Mouse (Mus musculus) megakaryocyte, embryonic 14.5 days (primary cell): ENCODE results near the gene Thumpd2.

Source experiments
- FLI1 ChIP-seq: IDR thresholded peaks from 2 replicates; pipeline ENCODE4 v1.6.1; 2012; ENCODE audit warnings: low read length, inconsistent platforms, mixed read lengths
- GATA1 ChIP-seq: IDR thresholded peaks from 3 replicates; pipeline ENCODE4 v1.6.1; 2012; ENCODE audit warnings: mixed read lengths, low read length, inconsistent platforms, borderline replicate concordance

GRCm38 (mm10) chr17:81004454-81004853 is 60.4 kb downstream of the Thumpd2 start:
- TF ChIP-seq GATA1 (no peak), FLI1 (no peak)
